Mouse (Mus musculus) lung, adult 2 months (tissue): Measurements from ENCODE around the gene Ppp1r9b. TPM values are rescaled to one million over a fixed set of nuclear protein-coding genes. Genes with fewer than 3 reads are reported as not detected.

Experiments
- DNase-seq: peaks from one replicate; pipeline ENCODE4 v3.0.0; 2022
- H3K4me1 ChIP-seq: fragments of 200-500 bp; 2 replicates; pipeline ENCODE4 v1.6.1; 2011; ENCODE audit warnings: low read length; ENCODE audit not compliant: control insufficient read depth, insufficient read depth
- H3K4me3 ChIP-seq: fragments of 200-500 bp; replicated peaks from 2 replicates; pipeline ENCODE3; 2011; ENCODE audit warnings: low read depth, mild to moderate bottlenecking, control low read depth, low read length; ENCODE audit errors: extremely low read depth
- CTCF ChIP-seq: fragments of 200-500 bp; IDR thresholded peaks from 2 replicates; pipeline ENCODE4 v1.5.1; 2011; ENCODE audit warnings: mild to moderate bottlenecking, low read length, control low read depth; ENCODE audit not compliant: insufficient read depth
- POLR2A ChIP-seq: fragments of 200-500 bp; IDR thresholded peaks from 2 replicates; pipeline ENCODE4 v1.6.1; 2011; ENCODE audit warnings: low read depth, mild to moderate bottlenecking, control low read depth, low read length, borderline replicate concordance; ENCODE audit errors: extremely low read depth
- WGBS: fragments of 180-500 bp; shearing (Covaris S2); methylation state at CpG from one replicate; pipeline ENCODE4 v1.1.7; 2018; 5-methylcytosine and 5-hydroxymethylcytosine counted together
- polyA plus RNA-seq: library from polyadenylated mRNA; depleted of rRNA; stranded (reverse); fragments of >200 nt; gene quantifications from 2 replicates; pipeline ENCODE4 v1.2.3, GENCODE M21; 2012

Gene Ppp1r9b
- polyA plus RNA-seq, 1 experiment: 67.7 TPM

- 62% methylated on average over 11 of the region's 11 CpGs for WGBS
- no peak for DNase-seq
Observed at GRCm38 (mm10) chr11:94994947-94995772, 4.3 kb downstream of the Ppp1r9b start.

GRCm38 (mm10) chr11:94996101-94996500 is 5.3 kb downstream of the Ppp1r9b start:
- no peak for TF ChIP-seq CTCF
- TF ChIP-seq POLR2A: no peak
- WGBS: 73% methylated on average over 8 of the region's 8 CpGs
- Histone ChIP-seq H3K4me3 (no peak overlapping the region), H3K4me1 (peaks cover 23% of the 10 kb centered on the region)
- no peak for DNase-seq

More at GRCm38 (mm10) chr11:94994947-94995772, 4.3 kb downstream of the Ppp1r9b start:
- Histone ChIP-seq H3K4me1 (peaks cover 18% of the 10 kb centered on the region), H3K4me3 (no peak overlapping the region)
- TF ChIP-seq POLR2A: no peak
- TF ChIP-seq CTCF: no peak

GRCm38 (mm10) chr11:94996984-94997383 is 6.1 kb downstream of the Ppp1r9b start:
- WGBS: 90% methylated on average over 6 of the region's 6 CpGs
- H3K4me1 ChIP-seq: peaks cover 23% of the 10 kb centered on the region
- TF ChIP-seq POLR2A (no peak), CTCF (no peak)
- DNase-seq: no peak
- H3K4me3 ChIP-seq: no peak overlapping the region

DNA sequence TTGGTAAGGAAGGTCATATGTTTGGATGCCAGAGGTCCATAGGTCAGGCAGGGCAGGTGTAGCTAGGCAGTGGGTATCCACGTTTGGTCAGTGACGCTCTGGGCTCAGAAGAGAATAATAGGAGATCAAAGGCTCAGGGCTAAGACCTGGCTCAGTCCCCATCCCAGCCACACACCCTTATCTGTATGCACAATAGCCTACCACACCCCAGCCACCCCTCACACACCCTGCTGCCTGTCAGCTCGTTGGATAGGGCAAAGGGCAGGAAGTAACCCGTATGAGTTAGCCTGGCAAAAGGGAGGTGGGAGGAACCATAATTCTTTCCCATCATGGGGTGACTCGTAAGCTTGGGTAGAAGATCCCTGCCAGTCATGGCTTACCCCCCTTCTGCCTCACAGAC is 6.8 kb downstream of the Ppp1r9b start:
- H3K4me3 ChIP-seq: no peak overlapping the region
- peaks cover 23% of the 10 kb centered on the region for H3K4me1 ChIP-seq
- DNase-seq: no peak
- TF ChIP-seq CTCF: no peak
- no peak for TF ChIP-seq POLR2A
- WGBS: 35% methylated on average over 5 of the region's 5 CpGs

DNA sequence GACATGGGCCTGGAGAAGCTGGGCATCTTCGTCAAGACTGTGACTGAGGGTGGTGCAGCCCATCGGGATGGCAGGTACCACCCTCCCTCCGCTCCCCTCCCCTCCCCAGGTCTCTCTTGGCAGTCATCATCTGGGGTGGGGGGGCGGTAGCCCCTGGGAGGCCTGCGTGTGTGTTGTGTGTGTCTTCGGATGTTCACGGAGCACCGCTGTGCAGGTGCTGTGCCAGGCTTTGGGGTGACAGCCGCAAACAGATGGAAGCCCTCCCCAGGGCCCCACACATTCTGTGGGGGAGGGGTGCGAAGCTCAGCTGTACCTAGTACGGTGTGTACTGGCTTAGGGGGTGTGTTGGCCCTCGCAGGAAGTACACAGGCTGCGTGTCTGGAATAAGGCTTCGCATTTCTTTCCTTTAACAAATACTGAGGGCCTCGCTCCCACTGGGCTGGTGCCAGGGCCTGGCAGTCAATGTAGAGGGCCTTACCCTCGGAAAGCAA is 7.3 kb downstream of the Ppp1r9b start:
- no peak for DNase-seq
- no peak overlapping the region for H3K4me3 ChIP-seq
- TF ChIP-seq POLR2A (no peak), CTCF (no peak)
- WGBS: 48% methylated on average over 16 of the region's 16 CpGs
- peaks cover 23% of the 10 kb centered on the region for H3K4me1 ChIP-seq

GRCm38 (mm10) chr11:95000128-95000527 is 9.3 kb downstream of the Ppp1r9b start:
- 57% methylated on average over 8 of the region's 8 CpGs for WGBS
- no peak for DNase-seq
- Histone ChIP-seq H3K4me1 (peaks cover 18% of the 10 kb centered on the region), H3K4me3 (no peak overlapping the region)
- no peak for TF ChIP-seq POLR2A
- no peak for TF ChIP-seq CTCF

DNA sequence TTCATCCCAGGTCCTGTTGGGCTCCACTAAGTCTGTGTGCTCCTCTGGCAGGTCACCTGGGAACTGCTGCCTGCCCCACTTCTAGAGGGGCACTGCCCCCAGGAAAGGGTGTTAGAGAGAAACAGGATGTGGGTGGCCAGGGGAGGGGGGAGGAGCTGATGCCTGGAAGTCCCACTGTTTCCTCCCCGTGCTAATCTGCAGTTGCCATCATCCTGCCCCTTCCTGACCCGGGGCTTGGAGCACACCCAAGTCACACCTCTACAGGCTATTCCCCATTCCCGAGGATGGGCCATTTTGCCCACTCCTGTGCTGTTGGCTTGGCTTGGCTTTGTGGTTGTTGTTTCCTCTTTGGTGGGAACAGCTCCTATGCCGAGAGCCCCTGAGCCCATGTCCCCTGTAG is 9.7 kb downstream of the Ppp1r9b start:
- 7% methylated on average over 4 of the region's 4 CpGs for WGBS
- peaks cover 18% of the 10 kb centered on the region for H3K4me1 ChIP-seq
- H3K4me3 ChIP-seq: no peak overlapping the region
- DNase-seq: no peak
- TF ChIP-seq POLR2A (peak; percentile 27; the same call in 1 of the 2 replicates), CTCF (no peak)

- H3K4me1 ChIP-seq: peaks cover 16% of the 10 kb centered on the region
Observed at GRCm38 (mm10) chr11:95001058-95001457, 10.2 kb downstream of the Ppp1r9b start.

DNA sequence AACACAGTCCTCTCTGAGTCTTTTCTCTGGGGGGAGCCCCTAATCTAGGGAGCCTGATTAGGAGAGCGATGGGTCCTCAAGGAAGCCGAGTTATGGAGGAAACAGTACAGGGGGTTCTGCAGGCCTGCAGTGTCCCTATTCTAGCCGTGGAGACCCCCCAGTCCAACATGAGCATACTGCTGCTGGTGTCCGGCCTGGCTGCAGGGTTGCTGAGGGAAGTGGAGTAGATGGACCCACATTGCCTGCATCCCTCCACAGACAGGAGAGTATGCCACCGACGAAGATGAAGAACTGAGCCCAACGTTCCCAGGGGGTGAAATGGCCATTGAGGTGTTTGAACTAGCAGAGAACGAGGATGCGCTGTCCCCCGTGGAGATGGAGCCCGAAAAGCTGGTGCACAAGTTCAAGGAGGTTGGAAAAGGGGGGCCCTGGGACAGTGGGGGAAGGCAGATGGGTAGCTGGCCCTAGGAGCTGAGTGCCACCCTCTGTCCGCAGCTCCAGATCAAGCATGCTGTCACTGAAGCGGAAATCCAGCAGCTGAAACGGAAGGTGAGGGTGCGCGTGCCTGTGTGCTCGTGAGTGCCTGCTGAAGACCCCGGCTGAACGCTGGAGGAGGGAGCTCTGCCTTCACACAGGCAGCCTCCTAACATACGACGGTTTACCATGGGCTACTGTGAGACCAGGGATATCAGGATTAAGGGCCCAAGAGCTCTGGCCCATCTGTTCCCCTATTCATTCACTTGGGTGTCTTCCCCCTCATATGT is 10.9 kb downstream of the Ppp1r9b start:
- WGBS: 88% methylated on average over 21 of the region's 21 CpGs
- TF ChIP-seq POLR2A (no peak), CTCF (no peak)
- Histone ChIP-seq H3K4me3 (no peak overlapping the region), H3K4me1 (peaks cover 17% of the 10 kb centered on the region)
- no peak for DNase-seq

More at GRCm38 (mm10) chr11:95001058-95001457, 10.2 kb downstream of the Ppp1r9b start:
- DNase-seq: peak; percentile 66
- 7% methylated on average over 8 of the region's 8 CpGs for WGBS
- peak; percentile 33; the same call in 1 of the 2 replicates for TF ChIP-seq POLR2A
- TF ChIP-seq CTCF: peak; percentile 98
- H3K4me3 ChIP-seq: no peak overlapping the region
